Mouse (Mus musculus) embryonic facial prominence, embryonic 14.5 days (tissue): ENCODE measurements around the gene Ppp4r3a. TPM values are rescaled to one million over a fixed set of nuclear protein-coding genes. Genes with fewer than 3 reads are reported as not detected.
A peak's percentile ranks its signal among the peaks of the same experiment; 100 is the strongest.

Experiments used
- ATAC-seq: fragments of 200-750 bp; cut with Nextera tagmentation; 2 replicates; pipeline ENCODE4 v1.8.0; 2017; ENCODE audit warnings: low read depth, moderate number of reproducible peaks, moderate TSS enrichment
- DNase-seq: peaks from one replicate; pipeline ENCODE4 v3.0.0-alpha.2; 2015; ENCODE audit warnings: low spot score
- H3K27ac ChIP-seq: fragments of 300-500 bp; sonication (generic); replicated peaks from 2 replicates; pipeline ENCODE4 v1.5.1; 2014; ENCODE audit warnings: low read depth, mild to moderate bottlenecking, low read length, moderate library complexity
- H3K27me3 ChIP-seq: fragments of 300-500 bp; sonication (generic); replicated peaks from 2 replicates; pipeline ENCODE4 v1.6.1; 2014; ENCODE audit warnings: low read length; ENCODE audit not compliant: control insufficient read depth, insufficient read depth
- H3K36me3 ChIP-seq: fragments of 300-500 bp; sonication (generic); 2 replicates; pipeline ENCODE4 v1.6.1; 2014; ENCODE audit warnings: low read length, mixed read lengths; ENCODE audit not compliant: control insufficient read depth, insufficient read depth
- H3K4me1 ChIP-seq: fragments of 300-500 bp; sonication (generic); 2 replicates; pipeline ENCODE4 v1.6.1; 2014; ENCODE audit warnings: antibody characterized with exemption, low read length; ENCODE audit not compliant: control insufficient read depth, insufficient read depth
- H3K4me2 ChIP-seq: fragments of 300-500 bp; sonication (generic); 2 replicates; pipeline ENCODE4 v1.6.1; 2014; ENCODE audit warnings: low read depth, mild to moderate bottlenecking, low read length, moderate library complexity, mixed read lengths
- H3K4me3 ChIP-seq: fragments of 300-500 bp; sonication (generic); 2 replicates; pipeline ENCODE4 v1.5.1; 2014; ENCODE audit warnings: low read depth, mild to moderate bottlenecking, low read length
- H3K9ac ChIP-seq: fragments of 300-500 bp; sonication (generic); 2 replicates; pipeline ENCODE4 v1.6.1; 2014; ENCODE audit warnings: low read depth, mild to moderate bottlenecking, low read length, moderate library complexity, mixed read lengths
- H3K9me3 ChIP-seq: fragments of 300-500 bp; sonication (generic); 2 replicates; pipeline ENCODE4 v1.6.1; 2016; ENCODE audit warnings: low read length; ENCODE audit not compliant: control insufficient read depth
- WGBS: fragments of 180-500 bp; shearing (Covaris S2); extraction: QIAGEN DNeasy Blood & Tissue Kit; methylation state at CpG from one replicate; pipeline ENCODE4 v1.1.7; 2014; 5-methylcytosine and 5-hydroxymethylcytosine counted together
- polyA plus RNA-seq: library from polyadenylated mRNA; unstranded; fragments of >200 nt; fragmentation: Nextera tagmentation; extraction: Ambion mirVana; gene quantifications from 2 replicates; pipeline ENCODE4 v1.2.1, GENCODE M21; 2014

The Ppp4r3a gene
- polyA plus RNA-seq, 1 experiment from 2014 or later: 33.9 TPM

- Histone ChIP-seq H3K4me1 (no peaks in the 10 kb centered on the region), H3K4me2 (no peak overlapping the region), H3K27ac (no peak overlapping the region), H3K9me3 (no peaks in the 10 kb centered on the region), H3K4me3 (no peak overlapping the region), H3K9ac (no peak overlapping the region), H3K36me3 (no peaks in the 10 kb centered on the region), H3K27me3 (no peaks in the 10 kb centered on the region)
- 47% methylated on average over 1 of the region's 1 CpGs for WGBS
- no peak for DNase-seq
- ATAC-seq: no peak
Measured at GRCm38 (mm10) chr12:101089955-101090354, 6.5 kb upstream of the Ppp4r3a start.

- ATAC-seq: no peak
Measured at GRCm38 (mm10) chr12:101087406-101087805, 3.9 kb upstream of the Ppp4r3a start.

GRCm38 (mm10) chr12:101084881-101085666, 1.6 kb upstream of the Ppp4r3a start:
- Histone ChIP-seq H3K4me1 (peaks cover 12% of the 10 kb centered on the region), H3K4me3 (no peak overlapping the region), H3K27ac (no peak overlapping the region), H3K27me3 (no peaks in the 10 kb centered on the region), H3K4me2 (peak overlapping the region; percentile 68), H3K9ac (no peak overlapping the region), H3K9me3 (no peaks in the 10 kb centered on the region), H3K36me3 (no peaks in the 10 kb centered on the region; the same call in 1 of the 2 replicates)
- ATAC-seq: no peak
- no peak for DNase-seq
- WGBS: 90% methylated on average over 9 of the region's 9 CpGs

More at GRCm38 (mm10) chr12:101087406-101087805, 3.9 kb upstream of the Ppp4r3a start:
- no peak overlapping the region for H3K4me2 ChIP-seq
- no peaks in the 10 kb centered on the region for H3K9me3 ChIP-seq
- no peaks in the 10 kb centered on the region for H3K27me3 ChIP-seq
- H3K4me1 ChIP-seq: no peaks in the 10 kb centered on the region
- no peak overlapping the region for H3K4me3 ChIP-seq
- no peak for DNase-seq
- WGBS: 59% methylated on average over 1 of the region's 1 CpGs
- H3K27ac ChIP-seq: no peak overlapping the region
- no peaks in the 10 kb centered on the region for H3K36me3 ChIP-seq
- H3K9ac ChIP-seq: no peak overlapping the region

GRCm38 (mm10) chr12:101084237-101084636, 735 bp upstream of the Ppp4r3a start:
- ATAC-seq (no peak), DNase-seq (peak; percentile 19)
- H3K36me3 ChIP-seq: no peaks in the 10 kb centered on the region; the same call in 1 of the 2 replicates
- H3K4me2 ChIP-seq: peak overlapping the region; percentile 68
- no peaks in the 10 kb centered on the region for H3K27me3 ChIP-seq
- peak overlapping the region; percentile 99 for H3K27ac ChIP-seq
- peaks cover 12% of the 10 kb centered on the region for H3K4me1 ChIP-seq
- H3K9me3 ChIP-seq: no peaks in the 10 kb centered on the region
- peak overlapping the region; percentile 98 for H3K4me3 ChIP-seq
- WGBS: 7% methylated on average over 4 of the region's 4 CpGs
- H3K9ac ChIP-seq: peak overlapping the region; percentile 99

DNA sequence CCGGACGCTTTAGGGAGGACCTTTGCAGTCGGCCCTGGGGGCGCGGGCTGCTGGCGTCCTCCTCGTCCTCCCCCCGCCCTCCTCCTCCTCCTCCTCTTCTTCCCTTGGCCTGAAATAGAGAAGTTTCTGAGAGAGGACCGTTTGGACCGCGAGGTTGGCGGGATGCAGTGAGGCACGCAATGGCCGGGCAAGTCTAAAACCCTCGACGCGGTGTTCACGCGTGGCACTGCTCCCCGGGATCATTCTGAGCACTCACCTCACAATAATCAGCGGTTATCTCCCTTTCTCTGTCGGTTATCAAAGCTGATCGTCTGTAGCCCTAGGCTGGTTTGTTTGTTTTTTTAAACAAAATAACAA, 315 bp upstream of the Ppp4r3a start:
- ATAC-seq (peak; percentile 66), DNase-seq (no peak)
- H3K9me3 ChIP-seq: no peaks in the 10 kb centered on the region
- H3K9ac ChIP-seq: peak overlapping the region; percentile 99
- H3K27me3 ChIP-seq: no peaks in the 10 kb centered on the region
- H3K36me3 ChIP-seq: no peaks in the 10 kb centered on the region; the same call in 1 of the 2 replicates
- H3K4me1 ChIP-seq: peaks cover 12% of the 10 kb centered on the region
- H3K4me3 ChIP-seq: peak overlapping the region; percentile 98
- peak overlapping the region; percentile 99 for H3K27ac ChIP-seq
- peak overlapping the region; percentile 68 for H3K4me2 ChIP-seq
- under 1% methylated on average over 18 of the region's 23 CpGs for WGBS

DNA sequence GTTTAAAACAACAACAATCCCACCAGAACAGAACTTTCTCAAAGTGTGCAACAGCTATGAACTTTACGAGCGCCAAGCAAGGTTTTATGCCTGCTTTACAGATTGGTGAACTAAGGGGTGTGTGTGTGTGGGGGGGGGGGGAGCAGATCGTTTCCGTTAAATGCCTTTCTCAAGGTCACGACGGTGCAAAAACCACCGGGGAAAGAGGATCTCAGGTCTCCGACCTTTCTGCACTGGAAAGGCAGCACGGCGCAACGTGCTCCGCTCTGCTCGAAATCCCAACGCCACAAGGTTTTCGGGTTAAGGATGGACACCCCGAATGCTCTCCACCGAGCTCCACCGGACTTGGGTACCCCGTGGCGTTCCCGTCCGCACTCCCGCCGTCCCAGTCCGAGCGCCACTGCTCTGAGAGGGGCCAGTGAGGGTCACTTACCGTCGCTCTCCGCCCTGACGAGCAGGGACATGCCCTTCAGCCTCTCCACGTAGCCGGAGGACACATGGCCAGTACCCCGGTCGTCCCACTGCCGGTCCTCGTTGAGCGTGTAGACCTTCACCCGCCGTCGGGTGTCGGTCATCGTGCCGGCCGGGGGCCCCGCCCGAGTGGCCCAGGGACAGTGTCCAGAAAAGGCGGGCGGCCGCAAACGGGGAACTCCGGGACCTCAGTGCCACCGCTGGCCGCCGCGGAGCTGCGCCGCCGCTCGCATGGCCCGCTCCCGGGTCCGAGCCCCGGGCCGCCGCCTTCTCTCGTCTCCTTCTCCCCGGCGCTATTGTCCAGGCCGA, 1.0 kb downstream of the Ppp4r3a start:
- peak overlapping the region; percentile 68 for H3K4me2 ChIP-seq
- peaks cover 12% of the 10 kb centered on the region for H3K4me1 ChIP-seq
- no peaks in the 10 kb centered on the region for H3K9me3 ChIP-seq
- DNase-seq (no peak), ATAC-seq (peak; percentile 4; the same call in 1 of the 2 replicates)
- peak overlapping the region; percentile 99 for H3K27ac ChIP-seq
- peak overlapping the region; percentile 98 for H3K4me3 ChIP-seq
- WGBS: 0% methylated on average over 34 of the region's 69 CpGs
- no peaks in the 10 kb centered on the region for H3K27me3 ChIP-seq
- peaks cover 7% of the 10 kb centered on the region; the same call in 1 of the 2 replicates for H3K36me3 ChIP-seq
- peak overlapping the region; percentile 99 for H3K9ac ChIP-seq

- ATAC-seq (no peak), DNase-seq (no peak)
- Histone ChIP-seq H3K9me3 (no peaks in the 10 kb centered on the region), H3K4me3 (no peak overlapping the region), H3K9ac (no peak overlapping the region), H3K36me3 (peaks cover 13% of the 10 kb centered on the region; the same call in 1 of the 2 replicates), H3K4me1 (peaks cover 12% of the 10 kb centered on the region), H3K27me3 (no peaks in the 10 kb centered on the region), H3K4me2 (no peak overlapping the region), H3K27ac (no peak overlapping the region)
Measured at GRCm38 (mm10) chr12:101077955-101078354, 5.5 kb downstream of the Ppp4r3a start.

DNA sequence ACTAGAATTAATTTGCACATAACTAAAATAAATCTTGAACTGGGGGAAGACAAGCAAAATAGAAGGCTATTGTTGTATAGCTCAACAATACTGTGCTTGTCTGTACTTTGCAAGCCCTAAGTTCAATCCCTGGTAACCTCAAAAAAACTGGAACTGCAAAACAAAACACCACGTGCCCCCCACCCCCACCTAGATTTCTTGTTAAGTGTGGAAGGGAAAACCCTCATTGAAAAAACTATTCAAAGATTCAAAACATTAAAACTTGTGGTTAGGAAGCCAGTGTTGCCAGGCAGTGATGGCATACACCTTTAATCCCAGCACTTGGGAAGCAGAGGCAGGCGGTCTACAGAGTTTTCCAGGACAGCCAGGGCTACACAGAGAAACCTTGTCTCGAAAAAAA, 8.1 kb downstream of the Ppp4r3a start:
- Histone ChIP-seq H3K4me1 (no peaks in the 10 kb centered on the region; the same call in 1 of the 2 replicates), H3K4me3 (no peak overlapping the region), H3K27ac (no peak overlapping the region), H3K9ac (no peak overlapping the region), H3K9me3 (no peaks in the 10 kb centered on the region), H3K4me2 (no peak overlapping the region), H3K27me3 (no peaks in the 10 kb centered on the region), H3K36me3 (peaks cover 13% of the 10 kb centered on the region; the same call in 1 of the 2 replicates)
- DNase-seq (no peak), ATAC-seq (no peak)
- 88% methylated on average over 3 of the region's 3 CpGs for WGBS
